In genomic region chr2:72980337-72981074, GRCm38 (mm10) we compare ENCODE assay signal across 8 mouse cellular contexts. TPM values are rescaled to one million over a fixed set of nuclear protein-coding genes. Genes with fewer than 3 reads are reported as not detected.
DNase-seq lines count a peak whose midpoint lies in the region; ATAC-seq lines count a peak whose summit lies in the region.

TSS of gene Sp3 (minus strand) at chr2:72980446.

- H3K4me2 ChIP-seq in hindbrain, embryonic 12.5 days (replicated peaks), result peak within 1 kb of the TSS; percentile 63

- H3K36me3 ChIP-seq in hindbrain, embryonic 12.5 days, result no peaks in the 10 kb centered on the region

- peak within 1 kb of the TSS; percentile 98 for H3K4me3 ChIP-seq in hindbrain, embryonic 12.5 days

- H3K9me3 ChIP-seq in hindbrain, embryonic 12.5 days (replicated peaks), result no peaks in the 10 kb centered on the region

- under 1% methylated on average over 64 of the region's 64 CpGs for WGBS in hindbrain, embryonic 12.5 days

- no peaks in the 10 kb centered on the region for H3K27me3 ChIP-seq in hindbrain, embryonic 12.5 days

- H3K4me1 ChIP-seq in hindbrain, embryonic 12.5 days, result peaks cover 23% of the 10 kb centered on the region

- peak within 1 kb of the TSS; percentile 100 for H3K9ac ChIP-seq in hindbrain, embryonic 12.5 days

- peak; percentile 91 for ATAC-seq in hindbrain, embryonic 12.5 days (ENCODE audit: low FRiP score)

- DNase-seq in NIH3T3 (ENCODE audit: low read depth), result peak; percentile 98
- peak; percentile 98 to 99 for DNase-seq in cerebellum, postnatal 10 days
- DNase-seq in frontal cortex, postnatal 10 days (ENCODE audit: low spot score in 2 of 2), result peak; percentile 95 to 97
- DNase-seq in layer of hippocampus, postnatal 14 days (ENCODE audit: low spot score in 2 of 2), result peak; percentile 97 to 98
- peak; percentile 97 for DNase-seq in lung, postnatal 14 days
- peak; percentile 93 for DNase-seq in retina, adult 2 months (ENCODE audit: low read depth, low spot score)
- DNase-seq in thymus, postnatal 36 days, result peak; percentile 95 to 98

- peak within 1 kb of the TSS; percentile 100 for H3K27ac ChIP-seq in hindbrain, embryonic 12.5 days

RNA-seq across cellular contexts. Expression of gene Sp3, which starts in this region (rescaled TPM):
- 66.3 and 69.0 TPM in 2 replicates for polyA plus RNA-seq in hindbrain, embryonic 12.5 days (2016; fragmentation: Nextera tagmentation; extraction: Ambion mirVana)
- 10 to 100 TPM; 51.1 to 58.2 TPM for total RNA-seq in layer of hippocampus, postnatal 14 days (2021)

Comparison
In these comparisons a context has a peak if more than half of its experiments do, and no peak if none do; other contexts are left out.
1. Peak in every context shown above with its lines: DNase-seq, ATAC-seq, H3K4me3 ChIP-seq and H3K27ac ChIP-seq.